In genomic region chr2:103932480-103932879, GRCm38 (mm10) we compare ENCODE assay signal across 24 mouse cellular contexts. TPM values are rescaled to one million over a fixed set of nuclear protein-coding genes. Genes with fewer than 3 reads are reported as not detected.
DNase-seq lines count a peak whose midpoint lies in the region; ATAC-seq and TF ChIP-seq lines count a peak whose summit lies in the region.
"Had no signal": no experiment of that assay in that cellular context is flagged by ENCODE, and none has a peak within 500 bp of the region (broad histone marks: within the 10 kb centered on the region; RNA-seq: fewer than 3 reads in every experiment).

No protein-coding gene starts in this region.

- H3K9ac ChIP-seq in liver, postnatal 0 days (replicated peaks) = no peak overlapping the region
- 0 out of 2 replicates have a peak overlapping the region, but pooled peaks have one; percentile 27 for H3K9ac ChIP-seq in liver, embryonic 16.5 days (ENCODE audit: low read depth, low read length)
- H3K9ac ChIP-seq in kidney, embryonic 14.5 days (ENCODE audit: low read depth, low read length) = no peak overlapping the region
- H3K9ac ChIP-seq: embryonic facial prominence, embryonic 13.5 days; forebrain, embryonic 15.5 days; heart, embryonic 13.5 days; hindbrain, embryonic 13.5 days; limb, embryonic 15.5 days; midbrain, embryonic 13.5 days had no signal

- H3K27me3 ChIP-seq in liver, postnatal 0 days (ENCODE audit: insufficient read depth, low read length) = no peaks in the 10 kb centered on the region
- no peaks in the 10 kb centered on the region for H3K27me3 ChIP-seq in liver, embryonic 16.5 days (ENCODE audit: control insufficient read depth, insufficient read depth, low read depth, low read length)
- H3K27me3 ChIP-seq in kidney, embryonic 14.5 days (ENCODE audit: control insufficient read depth, insufficient read depth, low read length) = peaks cover 2% of the 10 kb centered on the region; the same call in 1 of the 2 replicates
- H3K27me3 ChIP-seq: embryonic facial prominence, embryonic 13.5 days; forebrain, embryonic 15.5 days; heart, embryonic 13.5 days; hindbrain, embryonic 13.5 days; limb, embryonic 15.5 days; midbrain, embryonic 13.5 days had no signal

- H3K36me3 ChIP-seq in liver, postnatal 0 days (replicated peaks; ENCODE audit: insufficient read depth, low read length) = no peaks in the 10 kb centered on the region
- H3K36me3 ChIP-seq in liver, embryonic 16.5 days (ENCODE audit: control insufficient read depth, insufficient read depth) = no peaks in the 10 kb centered on the region
- no peaks in the 10 kb centered on the region for H3K36me3 ChIP-seq in kidney, embryonic 14.5 days (ENCODE audit: control insufficient read depth, insufficient read depth, low read length)
- H3K36me3 ChIP-seq: embryonic facial prominence, embryonic 13.5 days; forebrain, embryonic 15.5 days; heart, embryonic 13.5 days; hindbrain, embryonic 13.5 days; limb, embryonic 15.5 days; midbrain, embryonic 13.5 days had no signal

- no peak for ATAC-seq in liver, postnatal 0 days
- ATAC-seq in hematopoietic stem cell, adult 5-6 weeks (replicated peaks in 1 of 2; ENCODE audit: insufficient read depth in 1 of 2, low FRiP score in 2 of 2, low TSS enrichment in 1 of 2, low read depth in 1 of 2, poor library complexity in 2 of 2, severe bottlenecking in 2 of 2) = peak; percentile 24 to 29; a peak in 1 of 4 replicates
- peak; percentile 65 for ATAC-seq in liver, embryonic 16.5 days (ENCODE audit: low read depth)
- ATAC-seq in kidney, embryonic 14.5 days (ENCODE audit: low FRiP score, low TSS enrichment) = no peak
- ATAC-seq: forebrain, embryonic 15.5 days; lung, postnatal 0 days; midbrain, embryonic 13.5 days had no signal

- no peak overlapping the region for H3K4me2 ChIP-seq in liver, postnatal 0 days (ENCODE audit: low read depth, low read length)
- H3K4me2 ChIP-seq in liver, embryonic 16.5 days (ENCODE audit: low read depth, low read length) = peak overlapping the region; percentile 37
- no peak overlapping the region for H3K4me2 ChIP-seq in kidney, embryonic 14.5 days (replicated peaks; ENCODE audit: low read depth, low read length)
- H3K4me2 ChIP-seq: embryonic facial prominence, embryonic 13.5 days; forebrain, embryonic 15.5 days; heart, embryonic 13.5 days; hindbrain, embryonic 13.5 days; limb, embryonic 15.5 days; midbrain, embryonic 13.5 days had no signal

- peaks cover 24% of the 10 kb centered on the region for H3K4me1 ChIP-seq in liver, postnatal 0 days (ENCODE audit: insufficient read depth)
- H3K4me1 ChIP-seq in liver, embryonic 16.5 days (ENCODE audit: control insufficient read depth, low read depth, low read length) = peaks cover 23% of the 10 kb centered on the region
- peaks cover 6% of the 10 kb centered on the region; the same call in 1 of the 2 replicates for H3K4me1 ChIP-seq in kidney, embryonic 14.5 days (ENCODE audit: control insufficient read depth, insufficient read depth, low read length)

- no peak for TF ChIP-seq CTCF in liver, postnatal 0 days (IDR thresholded peaks at IDR 0.05; ENCODE audit: low read depth)

- 37% methylated on average over 9 of the region's 9 CpGs for WGBS in liver, postnatal 0 days (ENCODE audit: insufficient replicate concordance)
- WGBS in liver, embryonic 16.5 days (ENCODE audit: insufficient replicate concordance) = 39% methylated on average over 9 of the region's 9 CpGs
- 68% methylated on average over 9 of the region's 9 CpGs for WGBS in kidney, embryonic 14.5 days

- peak; percentile 38 for DNase-seq in liver
- no peak for DNase-seq in liver, postnatal 0 days
- no peak for DNase-seq in cerebellum, adult 11 months
- no peak for DNase-seq in spleen, postnatal 10 days (ENCODE audit: low spot score in 2 of 2)
- DNase-seq: adrenal gland, adult 2 months; cerebellum, adult 18-20 months; cerebellum, postnatal 25 days; embryo, embryonic 11 days; kidney, adult 11 months; left cerebral cortex, postnatal 4 days; thymus, postnatal 14 days had no signal

- H3K9me3 ChIP-seq in liver, postnatal 0 days (ENCODE audit: low read length) = no peaks in the 10 kb centered on the region
- H3K9me3 ChIP-seq in liver, embryonic 16.5 days (replicated peaks; ENCODE audit: control insufficient read depth, low read length) = no peaks in the 10 kb centered on the region
- H3K9me3 ChIP-seq in kidney, embryonic 14.5 days (ENCODE audit: control insufficient read depth, low read length) = no peaks in the 10 kb centered on the region
- H3K9me3 ChIP-seq: embryonic facial prominence, embryonic 13.5 days; forebrain, embryonic 15.5 days; heart, embryonic 13.5 days; hindbrain, embryonic 13.5 days; limb, embryonic 15.5 days; midbrain, embryonic 13.5 days had no signal

- no peak overlapping the region for H3K27ac ChIP-seq in liver, postnatal 0 days (ENCODE audit: low read depth)
- H3K27ac ChIP-seq in liver, embryonic 16.5 days (ENCODE audit: low read length) = peak overlapping the region; percentile 27; the same call in 1 of the 2 replicates
- H3K27ac ChIP-seq in kidney, embryonic 14.5 days (ENCODE audit: low read depth, low read length) = no peak overlapping the region
- H3K27ac ChIP-seq: embryonic facial prominence, embryonic 13.5 days; forebrain, embryonic 15.5 days; heart, embryonic 13.5 days; hindbrain, embryonic 13.5 days; kidney, postnatal 0 days; left cerebral cortex, adult 2 months; limb, embryonic 15.5 days; macrophage; midbrain, embryonic 13.5 days had no signal

- TF ChIP-seq EP300 in liver, postnatal 0 days (IDR thresholded peaks at IDR 0.05; ENCODE audit: low read depth) = no peak

- no peak overlapping the region for H3K4me3 ChIP-seq in liver, postnatal 0 days (ENCODE audit: low read depth, low read length)
- H3K4me3 ChIP-seq in liver, embryonic 16.5 days (ENCODE audit: low read depth, low read length) = no peak overlapping the region
- no peak overlapping the region for H3K4me3 ChIP-seq in kidney, embryonic 14.5 days (ENCODE audit: low read length)
- H3K4me3 ChIP-seq: embryonic facial prominence, embryonic 13.5 days; forebrain, embryonic 15.5 days; heart, embryonic 13.5 days; hindbrain, embryonic 13.5 days; left cerebral cortex, adult 2 months; limb, embryonic 15.5 days; midbrain, embryonic 13.5 days had no signal

RNA-seq across cellular contexts. Expression of gene Lmo2, which starts 25.3 kb away (rescaled TPM):
- 58.8 and 63.7 TPM in 2 replicates for polyA plus RNA-seq in liver, postnatal 0 days (2015; fragmentation: Nextera tagmentation; extraction: Ambion mirVana)
- 803 and 858 TPM in 2 replicates for total RNA-seq in hematopoietic stem cell, adult 5-6 weeks (2017)
- polyA plus RNA-seq in liver, embryonic 16.5 days (2015; fragmentation: Nextera tagmentation; extraction: Ambion mirVana) = 126 and 128 TPM in 2 replicates
- polyA plus RNA-seq in kidney, embryonic 14.5 days (2014; fragmentation: Nextera tagmentation; extraction: Ambion mirVana) = 33.3 and 36.7 TPM in 2 replicates

Comparison
In these comparisons a context has a peak if more than half of its experiments do, and no peak if none do; other contexts are left out.
1. ATAC-seq: peak in hematopoietic stem cell, adult 5-6 weeks (2 of 2) and liver, embryonic 16.5 days (single experiment); none in liver, postnatal 0 days (single experiment) and kidney, embryonic 14.5 days (single experiment).